Mouse (Mus musculus): ENCODE results near the gene Dlx6. TPM values are rescaled to one million over a fixed set of nuclear protein-coding genes. Genes with fewer than 3 reads are reported as not detected.

The Dlx6 gene
- polyA plus RNA-seq, 1 experiment from 2014 or later, result not detected

- Histone ChIP-seq H3K27me3 (ENCODE audit: insufficient read depth, low read length) (peaks cover 100% of the 10 kb centered on the region), H3K27ac (ENCODE audit: low read depth) (no peak overlapping the region), H3K36me3 (ENCODE audit: insufficient read depth) (no peaks in the 10 kb centered on the region), H3K9me3 (ENCODE audit: low read depth, low read length) (no peaks in the 10 kb centered on the region), H3K4me3 (ENCODE audit: low read depth, low read length) (no peak overlapping the region), H3K9ac (no peak overlapping the region), H3K4me1 (ENCODE audit: insufficient read depth) (no peaks in the 10 kb centered on the region; the same call in 1 of the 2 replicates), H3K4me2 (no peak overlapping the region)
- no peak for TF ChIP-seq CTCF (IDR thresholded peaks at IDR 0.05; ENCODE audit: low read depth)
- DNase-seq, result peak; percentile 21
- WGBS, result 2% methylated on average over 21 of the region's 21 CpGs
- ATAC-seq (ENCODE audit: insufficient read depth), result no peak
These were observed 3.2 kb upstream of the Dlx6 start for GRCm38 (mm10) chr6:6859950-6860410.

GRCm38 (mm10) chr6:6860411-6861085, 2.6 kb upstream of the Dlx6 start:
- Histone ChIP-seq H3K4me2 (no peak overlapping the region), H3K9ac (no peak overlapping the region)
- under 1% methylated on average over 33 of the region's 33 CpGs for WGBS

GRCm38 (mm10) chr6:6861086-6861797, 1.9 kb upstream of the Dlx6 start:
- 2% methylated on average over 21 of the region's 21 CpGs for WGBS
- no peaks in the 10 kb centered on the region for H3K9me3 ChIP-seq (ENCODE audit: low read depth, low read length)
- TF ChIP-seq CTCF (IDR thresholded peaks at IDR 0.05; ENCODE audit: low read depth), result no peak
- H3K27ac ChIP-seq (ENCODE audit: low read depth), result no peak overlapping the region
- H3K27me3 ChIP-seq (ENCODE audit: insufficient read depth, low read length), result peaks cover 100% of the 10 kb centered on the region
- no peak overlapping the region for H3K9ac ChIP-seq
- DNase-seq (no peak), ATAC-seq (ENCODE audit: insufficient read depth) (no peak)
- H3K4me1 ChIP-seq (ENCODE audit: insufficient read depth), result no peaks in the 10 kb centered on the region; the same call in 1 of the 2 replicates
- H3K36me3 ChIP-seq (ENCODE audit: insufficient read depth), result no peaks in the 10 kb centered on the region
- no peak overlapping the region for H3K4me3 ChIP-seq (ENCODE audit: low read depth, low read length)
- no peak overlapping the region for H3K4me2 ChIP-seq

More at GRCm38 (mm10) chr6:6860411-6861085, 2.6 kb upstream of the Dlx6 start:
- Histone ChIP-seq H3K9me3 (ENCODE audit: low read depth, low read length) (no peaks in the 10 kb centered on the region), H3K4me3 (ENCODE audit: low read depth, low read length) (no peak overlapping the region), H3K27me3 (ENCODE audit: insufficient read depth, low read length) (peaks cover 100% of the 10 kb centered on the region), H3K4me1 (ENCODE audit: insufficient read depth) (no peaks in the 10 kb centered on the region; the same call in 1 of the 2 replicates), H3K36me3 (ENCODE audit: insufficient read depth) (no peaks in the 10 kb centered on the region), H3K27ac (ENCODE audit: low read depth) (no peak overlapping the region)
- no peak for ATAC-seq (ENCODE audit: insufficient read depth)
- DNase-seq, result no peak
- no peak for TF ChIP-seq CTCF (IDR thresholded peaks at IDR 0.05; ENCODE audit: low read depth)

GRCm38 (mm10) chr6:6861798-6862428, 1.2 kb upstream of the Dlx6 start:
- DNase-seq, result no peak
- peaks cover 100% of the 10 kb centered on the region for H3K27me3 ChIP-seq (ENCODE audit: insufficient read depth, low read length)
- no peaks in the 10 kb centered on the region for H3K9me3 ChIP-seq (ENCODE audit: low read depth, low read length)
- ATAC-seq (ENCODE audit: insufficient read depth), result no peak
- WGBS, result 3% methylated on average over 11 of the region's 11 CpGs
- H3K27ac ChIP-seq (ENCODE audit: low read depth), result no peak overlapping the region
- H3K9ac ChIP-seq, result no peak overlapping the region
- no peak for TF ChIP-seq CTCF (IDR thresholded peaks at IDR 0.05; ENCODE audit: low read depth)
- no peaks in the 10 kb centered on the region; the same call in 1 of the 2 replicates for H3K4me1 ChIP-seq (ENCODE audit: insufficient read depth)
- peak overlapping the region; percentile 37; the same call in 1 of the 2 replicates for H3K4me3 ChIP-seq (ENCODE audit: low read depth, low read length)
- H3K4me2 ChIP-seq, result no peak overlapping the region; the same call in 1 of the 2 replicates
- no peaks in the 10 kb centered on the region for H3K36me3 ChIP-seq (ENCODE audit: insufficient read depth)

GRCm38 (mm10) chr6:6862611-6863010, 523 bp upstream of the Dlx6 start:
- peak overlapping the region; percentile 37 for H3K4me3 ChIP-seq (ENCODE audit: low read depth, low read length)
- peak; percentile 82 for DNase-seq
- peak; percentile 62 for ATAC-seq (ENCODE audit: insufficient read depth)
- no peaks in the 10 kb centered on the region; the same call in 1 of the 2 replicates for H3K4me1 ChIP-seq (ENCODE audit: insufficient read depth)
- WGBS, result under 1% methylated on average over 23 of the region's 23 CpGs
- no peak overlapping the region for H3K9ac ChIP-seq
- H3K27ac ChIP-seq (ENCODE audit: low read depth), result no peak overlapping the region
- no peaks in the 10 kb centered on the region for H3K36me3 ChIP-seq (ENCODE audit: insufficient read depth)
- peak overlapping the region; percentile 69 for H3K4me2 ChIP-seq
- peaks cover 97% of the 10 kb centered on the region for H3K27me3 ChIP-seq (ENCODE audit: insufficient read depth, low read length)
- no peak for TF ChIP-seq CTCF (IDR thresholded peaks at IDR 0.05; ENCODE audit: low read depth)
- H3K9me3 ChIP-seq (ENCODE audit: low read depth, low read length), result no peaks in the 10 kb centered on the region

- Histone ChIP-seq H3K27me3 (ENCODE audit: insufficient read depth, low read length) (peaks cover 94% of the 10 kb centered on the region), H3K27ac (ENCODE audit: low read depth) (no peak overlapping the region), H3K9me3 (ENCODE audit: low read depth, low read length) (no peaks in the 10 kb centered on the region), H3K4me2 (peak overlapping the region; percentile 69), H3K4me1 (ENCODE audit: insufficient read depth) (no peaks in the 10 kb centered on the region; the same call in 1 of the 2 replicates), H3K9ac (no peak overlapping the region), H3K36me3 (ENCODE audit: insufficient read depth) (no peaks in the 10 kb centered on the region), H3K4me3 (ENCODE audit: low read depth, low read length) (peak overlapping the region; percentile 37)
- ATAC-seq (ENCODE audit: insufficient read depth) (no peak; the same call in 1 of the 2 replicates), DNase-seq (no peak)
- WGBS, result 1% methylated on average over 21 of the region's 21 CpGs
- TF ChIP-seq CTCF (IDR thresholded peaks at IDR 0.05; ENCODE audit: low read depth), result no peak
These were observed 821 bp downstream of the Dlx6 start for GRCm38 (mm10) chr6:6863955-6864354.

All from lung, embryonic 14.5 days (tissue).